Mouse (Mus musculus) heart, adult 2 months (tissue): ENCODE data around the gene Mrpl53.

Experiments
- CTCF ChIP-seq: fragments of 200-600 bp; IDR thresholded peaks from 2 replicates; pipeline ENCODE4 v1.8.1; 2022; ENCODE audit warnings: antibody characterized with exemption, mild to moderate bottlenecking, moderate library complexity
- EP300 ChIP-seq: fragments of 200-500 bp; IDR thresholded peaks from 2 replicates; pipeline ENCODE4 v1.6.1; 2011; ENCODE audit warnings: low read depth, low read length, control low read depth; ENCODE audit not compliant: insufficient read depth

GRCm38 (mm10) chr6:83142211-83142731, 33.4 kb downstream of the Mrpl53 start:
- TF ChIP-seq EP300 (no peak), CTCF (no peak)
